Mouse (Mus musculus) embryonic fibroblast, embryonic 13.5 days (primary cell): ENCODE results near the gene Sept9.

Experiments
- CTCF ChIP-seq: IDR thresholded peaks from 2 replicates; pipeline ENCODE4 v1.5.1; 2011; ENCODE audit warnings: mild to moderate bottlenecking, control low read depth, low read length, moderate library complexity, borderline replicate concordance; ENCODE audit not compliant: insufficient read depth
- POLR2A ChIP-seq: IDR thresholded peaks from 2 replicates; pipeline ENCODE4 v1.6.1; 2011; ENCODE audit warnings: low read depth, mild to moderate bottlenecking, control low read depth, low read length, moderate library complexity

DNA sequence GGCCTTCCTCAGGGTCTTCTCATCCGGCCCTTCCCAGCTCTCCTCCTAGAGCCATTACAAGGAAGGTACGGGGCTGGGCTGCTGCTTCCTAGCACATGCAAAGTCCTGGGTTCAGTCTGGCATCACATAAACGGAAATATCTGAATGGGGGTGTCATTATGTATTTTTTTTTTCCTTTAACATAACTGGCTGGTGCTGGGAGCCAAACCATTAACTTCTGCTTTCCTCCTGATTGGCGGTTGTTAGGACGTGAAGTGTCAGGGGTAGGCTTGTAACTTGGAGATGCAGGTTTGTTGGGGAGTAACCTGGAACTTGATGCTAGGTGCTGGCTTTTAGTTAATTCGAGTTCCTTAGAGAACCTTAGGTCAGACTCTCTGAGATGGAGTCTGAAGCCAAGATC is 203.6 kb downstream of the Sept9 start:
- TF ChIP-seq CTCF (no peak), POLR2A (no peak)
